Mouse (Mus musculus) frontal cortex, adult 2 months (tissue): ENCODE data around the gene Minos1. TPM values are rescaled to one million over a fixed set of nuclear protein-coding genes. Genes with fewer than 3 reads are reported as not detected.
A peak's percentile ranks its signal among the peaks of the same experiment; 100 is the strongest.

ENCODE experiments used
- DNase-seq, 2 experiments: peaks; one replicate each; pipeline ENCODE4 v3.0.0; 2022; ENCODE audit warnings: low spot score in 1 of 2; ENCODE audit errors: extremely low spot score in 1 of 2
- polyA plus RNA-seq: library from polyadenylated mRNA; depleted of rRNA; stranded (reverse); fragments of >200 nt; gene quantifications from 2 replicates; pipeline ENCODE4 v1.2.3, GENCODE M21; 2012; rRNA removed

The Minos1 gene
- 162 and 170 TPM in 2 replicates for polyA plus RNA-seq

GRCm38 (mm10) chr4:139130701-139131549 is at the start of gene Minos1:
TSS of gene Minos1 (minus strand) at chr4:139131113.
- DNase-seq, result peak; percentile 96 to 99

GRCm38 (mm10) chr4:139179731-139180625 is 49.1 kb upstream of the Minos1 start:
- DNase-seq, result no peak

GRCm38 (mm10) chr4:139179218-139179617 is 48.3 kb upstream of the Minos1 start:
- no peak for DNase-seq

- no peak for DNase-seq
Observed at GRCm38 (mm10) chr4:139178377-139178776, 47.5 kb upstream of the Minos1 start.

- DNase-seq, result no peak
Observed at GRCm38 (mm10) chr4:139177921-139178320, 47.0 kb upstream of the Minos1 start.

GRCm38 (mm10) chr4:139176023-139176422 is 45.1 kb upstream of the Minos1 start:
- DNase-seq, result no peak

GRCm38 (mm10) chr4:139175061-139175971 is 44.4 kb upstream of the Minos1 start:
- DNase-seq, result no peak

- no peak for DNase-seq
Observed at GRCm38 (mm10) chr4:139169748-139170279, 38.9 kb upstream of the Minos1 start.

- DNase-seq, result no peak
Observed at GRCm38 (mm10) chr4:139168985-139169747, 38.3 kb upstream of the Minos1 start.

- no peak for DNase-seq
Observed at GRCm38 (mm10) chr4:139167107-139167506, 36.2 kb upstream of the Minos1 start.

- no peak for DNase-seq
Observed at GRCm38 (mm10) chr4:139166244-139166643, 35.3 kb upstream of the Minos1 start.

GRCm38 (mm10) chr4:139165259-139165658 is 34.3 kb upstream of the Minos1 start:
- DNase-seq, result no peak

GRCm38 (mm10) chr4:139164082-139164481 is 33.2 kb upstream of the Minos1 start:
- DNase-seq, result no peak

- no peak for DNase-seq
Observed at GRCm38 (mm10) chr4:139161076-139161475, 30.2 kb upstream of the Minos1 start.

GRCm38 (mm10) chr4:139158350-139158749 is 27.4 kb upstream of the Minos1 start:
- no peak for DNase-seq

- no peak for DNase-seq
Observed at GRCm38 (mm10) chr4:139156538-139156937, 25.6 kb upstream of the Minos1 start.

GRCm38 (mm10) chr4:139154576-139155307 is 23.8 kb upstream of the Minos1 start:
- no peak for DNase-seq

GRCm38 (mm10) chr4:139151370-139151769 is 20.5 kb upstream of the Minos1 start:
- no peak for DNase-seq

GRCm38 (mm10) chr4:139146760-139147159 is 15.8 kb upstream of the Minos1 start:
- DNase-seq, result peak in 1 of 2 experiments; percentile 43
